Mouse (Mus musculus) MEL (cell line): ENCODE measurements around the gene Ccdc106.

Source experiments
- CHD1 ChIP-seq: IDR thresholded peaks from 2 replicates; pipeline ENCODE4 v1.6.1; 2012; ENCODE audit warnings: low read depth, mild to moderate bottlenecking, inconsistent platforms, low read length, improper control_type of control experiment
- NRF1 ChIP-seq: IDR thresholded peaks from 2 replicates; pipeline ENCODE4 v1.6.1; 2014; ENCODE audit warnings: low read depth, mild to moderate bottlenecking, inconsistent platforms, low read length, improper control_type of control experiment, moderate library complexity; ENCODE audit not compliant: poor library complexity, insufficient read depth, severe bottlenecking
- POLR2A ChIP-seq, 2 experiments: IDR thresholded peaks; 2 replicates each; pipeline ENCODE4 v1.6.1; 2011 to 2012; ENCODE audit warnings: low read length in 2 of 2, mild to moderate bottlenecking in 2 of 2, control low read depth in 1 of 2, improper control_type of control experiment in 1 of 2, low read depth in 1 of 2, moderate library complexity in 1 of 2; ENCODE audit not compliant: control insufficient read depth in 1 of 2, insufficient read depth in 1 of 2, poor library complexity in 1 of 2
- RAD21 ChIP-seq: IDR thresholded peaks from 2 replicates; pipeline ENCODE4 v1.6.1; 2011; ENCODE audit warnings: mild to moderate bottlenecking, low read depth, low read length, improper control_type of control experiment
- USF1 ChIP-seq: IDR thresholded peaks from 2 replicates; pipeline ENCODE4 v1.6.1; 2014; ENCODE audit warnings: low read depth, mild to moderate bottlenecking, inconsistent platforms, low read length, improper control_type of control experiment, moderate library complexity
- USF2 ChIP-seq, 2 experiments: IDR thresholded peaks; 2 replicates each; pipeline ENCODE4 v1.6.1; 2011 to 2012; ENCODE audit warnings: improper control_type of control experiment in 2 of 2, low read length in 2 of 2, borderline replicate concordance in 1 of 2, inconsistent platforms in 1 of 2, low read depth in 1 of 2, mild to moderate bottlenecking in 1 of 2; ENCODE audit not compliant: insufficient read depth in 1 of 2

DNA sequence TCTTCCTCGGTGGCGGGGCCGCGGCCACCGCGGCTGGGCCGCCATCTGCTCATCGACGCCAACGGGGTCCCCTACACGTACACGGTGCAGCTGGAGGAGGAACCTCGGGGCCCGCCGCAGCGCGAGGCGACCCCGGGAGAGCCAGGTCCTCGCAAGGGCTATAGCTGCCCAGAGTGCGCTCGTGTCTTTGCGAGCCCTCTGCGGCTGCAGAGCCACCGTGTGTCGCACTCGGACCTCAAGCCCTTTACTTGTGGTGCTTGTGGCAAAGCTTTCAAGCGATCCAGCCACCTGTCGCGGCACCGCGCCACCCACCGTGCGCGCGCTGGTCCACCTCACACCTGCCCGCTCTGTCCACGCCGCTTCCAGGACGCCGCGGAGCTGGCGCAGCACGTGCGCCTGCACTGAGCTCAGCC lies 32.6 kb downstream of the Ccdc106 start:
- no peak for TF ChIP-seq USF1
- no peak for TF ChIP-seq USF2 (IDR thresholded peaks at IDR 0.05; ENCODE audit: borderline replicate concordance in 1 of 2, insufficient read depth in 1 of 2, low read depth in 1 of 2, low read length in 2 of 2)
- TF ChIP-seq CHD1: no peak
- no peak for TF ChIP-seq POLR2A (IDR thresholded peaks at IDR 0.05; ENCODE audit: control insufficient read depth in 1 of 2, insufficient read depth in 1 of 2, low read depth in 1 of 2, low read length in 2 of 2, poor library complexity in 1 of 2)
- TF ChIP-seq NRF1: no peak
- TF ChIP-seq RAD21: no peak
